Mouse (Mus musculus): Measurements from ENCODE around the gene Gm5426.

DNA sequence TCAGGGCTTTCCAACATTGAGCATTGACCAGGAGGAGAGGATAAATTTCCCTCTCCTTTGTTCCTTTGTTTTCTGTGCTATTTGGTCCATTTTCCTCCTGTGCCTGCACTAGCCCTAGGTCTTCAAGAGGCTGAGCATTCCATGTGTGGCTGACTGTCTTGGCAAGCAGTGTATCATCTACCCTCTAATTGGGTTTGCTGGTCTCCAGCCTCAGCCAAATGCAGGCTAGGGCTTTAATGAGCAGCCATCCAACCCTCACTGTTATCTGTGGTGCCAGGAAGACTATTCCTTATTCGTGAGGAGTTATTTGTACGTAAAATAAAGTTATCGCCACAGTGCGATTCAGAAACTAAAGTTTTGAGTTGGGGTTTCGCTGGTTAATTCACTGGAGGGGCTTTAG is 2.2 kb downstream of the Gm5426 start:
- no peak for TF ChIP-seq EP300 (IDR thresholded peaks at IDR 0.05; ENCODE audit: insufficient read depth, low read depth, low read length)
- TF ChIP-seq CTCF (IDR thresholded peaks at IDR 0.05; ENCODE audit: low read depth, low read length): no peak
